Mouse (Mus musculus) left cerebral cortex, postnatal 36 days (tissue): ENCODE data around the gene Stambpl1. TPM values are rescaled to one million over a fixed set of nuclear protein-coding genes. Genes with fewer than 3 reads are reported as not detected.

Source experiments
- DNase-seq, 2 experiments: peaks; one replicate each; pipeline ENCODE4 v3.0.0; 2021 to 2022; ENCODE audit warnings: low spot score in 2 of 2, mixed read lengths in 1 of 2
- intact Hi-C: fragments of 180-260 bp; cut with DNase I; formaldehyde crosslinking; loops from one replicate; pipeline ENCODE4 v1.15.1; 2025
- total RNA-seq, 2 experiments: library from RNA; stranded (reverse); gene quantifications; 2 replicates each; pipeline ENCODE4 v1.2.3; 2021

The Stambpl1 gene
- total RNA-seq, 2 experiments from 2014 or later: 18.0 to 18.4 TPM

DNA sequence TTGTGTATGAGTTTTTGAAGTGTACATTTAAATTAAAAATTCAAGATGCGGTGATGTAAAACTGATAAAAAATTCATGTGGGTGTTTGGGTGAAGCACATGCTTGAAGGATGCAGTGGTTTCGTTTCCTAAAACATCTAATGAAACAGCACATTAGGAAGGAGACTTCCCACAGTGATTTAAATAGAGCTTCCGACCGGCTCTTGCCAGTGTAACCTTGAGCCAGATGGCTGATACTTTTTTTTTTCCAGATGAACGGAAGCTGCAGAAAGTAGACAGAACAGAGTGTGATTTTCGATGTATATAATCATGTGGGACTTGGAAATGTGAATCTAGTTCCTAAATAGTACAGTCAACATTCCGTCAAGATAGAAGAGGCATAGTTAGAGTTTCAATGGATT lies 39.6 kb downstream of the Stambpl1 start:
- DNase-seq: peak in 1 of 2 experiments; percentile 19
- intact Hi-C loops: loop anchor here (5.0 kb wide), 1 partner anchor 39 kb away; the partner anchor contains the start of gene Stambpl1

- DNase-seq: no peak
- intact Hi-C loops: loop anchor here (5.0 kb wide), 1 partner anchor 40 kb away; the partner anchor contains the start of gene Stambpl1
Measured at GRCm38 (mm10) chr19:34232326-34232725, 40.3 kb downstream of the Stambpl1 start.

DNA sequence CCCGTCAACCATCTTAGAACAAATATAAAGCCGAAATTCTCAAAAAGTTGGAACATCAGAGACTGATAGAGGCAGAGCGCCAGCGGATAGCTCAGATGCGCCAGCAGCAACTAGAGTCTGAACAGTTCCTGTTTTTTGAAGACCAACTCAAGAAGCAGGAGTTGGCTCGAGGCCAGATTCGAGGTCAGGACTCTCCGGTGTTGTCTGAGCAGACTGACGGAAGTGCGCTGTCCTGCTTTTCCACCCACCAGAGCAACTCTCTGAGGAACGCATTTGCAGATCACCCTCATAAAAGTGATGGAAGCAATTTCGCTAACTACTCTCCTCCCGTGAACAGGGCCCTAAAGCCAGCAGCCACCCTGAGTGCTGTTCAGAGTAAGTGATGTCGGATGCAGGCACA lies 41.9 kb downstream of the Stambpl1 start:
- intact Hi-C loops: loop anchor here (5.0 kb wide), 1 partner anchor 42 kb away; the partner anchor contains the start of gene Stambpl1
- DNase-seq: peak in 1 of 2 experiments; percentile 50

- no peak for DNase-seq
- intact Hi-C loops: no loop called here
Measured at GRCm38 (mm10) chr19:34236049-34236448, 44.0 kb downstream of the Stambpl1 start.

DNA sequence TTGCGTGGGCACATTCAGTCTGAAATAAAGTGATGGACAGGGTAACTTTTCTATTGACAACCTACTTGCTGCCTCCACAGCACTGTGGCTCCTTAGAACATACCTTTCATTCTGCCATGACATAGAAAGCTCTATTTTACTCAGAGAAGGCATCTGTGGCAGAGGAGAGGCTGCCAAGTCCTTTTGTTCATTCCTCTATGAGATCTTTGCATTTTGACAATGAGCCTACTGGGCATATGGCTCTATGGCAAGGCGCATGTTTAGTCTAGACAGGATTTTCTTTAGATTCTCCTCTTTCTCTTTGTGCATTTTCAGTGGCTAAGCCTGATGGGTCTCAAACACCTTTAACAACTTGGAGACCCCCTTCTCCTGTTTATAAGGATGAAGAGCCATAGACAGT lies 45.7 kb downstream of the Stambpl1 start:
- intact Hi-C loops: no loop called here
- no peak for DNase-seq

- no peak for DNase-seq
- intact Hi-C loops: loop anchor here (5.0 to 10.0 kb wide), 4 partner anchors 47 to 394 kb away; no protein-coding TSS in a partner anchor
Measured at GRCm38 (mm10) chr19:34240273-34241039, 48.4 kb downstream of the Stambpl1 start.

DNA sequence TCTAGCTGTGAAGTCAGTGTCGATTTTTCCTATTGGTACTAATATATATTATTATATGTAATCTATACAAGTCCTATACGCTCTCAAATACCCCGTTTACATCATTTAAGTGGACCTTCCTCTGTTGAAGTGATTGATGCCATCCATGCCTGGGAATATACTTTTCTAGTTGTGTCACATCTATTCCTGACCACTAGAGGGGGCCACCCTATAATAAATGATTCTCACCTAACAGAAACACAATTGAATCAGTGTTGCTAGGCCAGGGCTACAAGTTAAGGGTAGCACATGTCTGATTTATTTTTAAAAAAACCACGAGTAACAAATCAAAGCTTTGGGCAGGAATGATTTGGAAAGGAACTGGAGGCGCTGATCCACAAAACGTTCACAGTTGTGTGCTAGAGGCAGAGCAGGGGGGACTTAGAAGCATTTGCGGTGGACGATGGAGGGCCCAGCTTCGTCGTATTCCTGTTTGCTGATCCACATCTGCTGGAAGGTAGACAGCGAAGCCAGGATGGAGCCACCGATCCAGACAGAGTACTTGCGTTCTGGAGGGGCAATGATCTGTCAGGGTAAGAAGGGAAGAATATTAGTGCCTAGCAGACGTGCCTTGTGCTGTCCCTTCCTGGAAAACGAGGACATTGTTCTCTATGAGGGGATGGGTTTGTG lies 49.4 kb downstream of the Stambpl1 start:
- DNase-seq: no peak

GRCm38 (mm10) chr19:34242925-34243324 lies 50.9 kb downstream of the Stambpl1 start:
- intact Hi-C loops: loop anchor here (5.0 to 10.0 kb wide), 4 partner anchors 44 to 392 kb away; no protein-coding TSS in a partner anchor
- DNase-seq: no peak

More for the DNA sequence above, 49.4 kb downstream of the Stambpl1 start:
- intact Hi-C loops: loop anchor here (5.0 to 10.0 kb wide), 4 partner anchors 46 to 393 kb away; no protein-coding TSS in a partner anchor

- DNase-seq: no peak
- intact Hi-C loops: loop anchor here (5.0 to 10.0 kb wide), 4 partner anchors 43 to 391 kb away; no protein-coding TSS in a partner anchor
Measured at GRCm38 (mm10) chr19:34244056-34244455, 52.0 kb downstream of the Stambpl1 start.

DNA sequence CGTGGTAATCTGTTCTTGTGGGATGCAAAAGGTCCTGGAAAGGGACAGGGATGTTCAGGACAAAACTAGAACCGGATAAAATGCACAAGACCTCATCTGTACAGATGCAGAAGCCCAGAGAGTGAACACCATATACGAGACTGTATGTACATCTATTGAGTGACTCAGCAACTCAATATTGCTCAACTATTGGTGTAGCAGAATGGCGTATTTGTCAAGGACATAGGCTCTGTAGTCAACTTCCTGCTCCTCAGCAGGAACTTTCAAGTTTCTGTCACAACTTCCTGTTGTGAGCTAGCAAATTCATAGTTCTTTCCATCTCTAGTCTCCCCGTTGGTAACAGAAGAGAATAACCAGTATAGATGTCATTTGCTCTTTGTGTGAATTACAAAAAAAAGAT lies 56.5 kb downstream of the Stambpl1 start:
- intact Hi-C loops: loop anchor here (5.0 to 10.0 kb wide), 4 partner anchors 86 to 386 kb away; partner anchors contain the start of gene Ch25h
- DNase-seq: no peak

GRCm38 (mm10) chr19:34250621-34251020 lies 58.6 kb downstream of the Stambpl1 start:
- intact Hi-C loops: no loop called here
- no peak for DNase-seq

- intact Hi-C loops: no loop called here
- no peak for DNase-seq
Measured at GRCm38 (mm10) chr19:34251900-34252299, 59.9 kb downstream of the Stambpl1 start.

DNA sequence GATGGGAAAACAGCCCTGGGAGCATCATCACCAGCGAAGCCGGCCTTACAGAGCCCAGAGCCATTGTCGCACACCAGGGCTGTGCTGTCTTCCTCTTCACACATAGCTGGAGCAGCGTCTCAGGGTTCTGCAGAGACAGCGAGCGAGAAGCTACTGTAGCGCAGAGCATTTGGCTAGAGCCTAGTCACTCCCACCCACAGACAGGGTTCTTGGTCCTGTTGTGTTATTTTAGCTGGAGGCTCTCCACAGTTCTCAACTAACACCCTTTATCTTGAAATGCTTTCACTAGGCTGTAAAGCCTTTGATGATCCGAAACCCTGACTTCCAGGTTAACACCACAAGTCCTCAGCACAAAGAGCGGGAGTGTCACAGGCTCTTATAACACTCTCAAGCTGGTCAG lies 60.4 kb downstream of the Stambpl1 start:
- no peak for DNase-seq
- intact Hi-C loops: no loop called here

DNA sequence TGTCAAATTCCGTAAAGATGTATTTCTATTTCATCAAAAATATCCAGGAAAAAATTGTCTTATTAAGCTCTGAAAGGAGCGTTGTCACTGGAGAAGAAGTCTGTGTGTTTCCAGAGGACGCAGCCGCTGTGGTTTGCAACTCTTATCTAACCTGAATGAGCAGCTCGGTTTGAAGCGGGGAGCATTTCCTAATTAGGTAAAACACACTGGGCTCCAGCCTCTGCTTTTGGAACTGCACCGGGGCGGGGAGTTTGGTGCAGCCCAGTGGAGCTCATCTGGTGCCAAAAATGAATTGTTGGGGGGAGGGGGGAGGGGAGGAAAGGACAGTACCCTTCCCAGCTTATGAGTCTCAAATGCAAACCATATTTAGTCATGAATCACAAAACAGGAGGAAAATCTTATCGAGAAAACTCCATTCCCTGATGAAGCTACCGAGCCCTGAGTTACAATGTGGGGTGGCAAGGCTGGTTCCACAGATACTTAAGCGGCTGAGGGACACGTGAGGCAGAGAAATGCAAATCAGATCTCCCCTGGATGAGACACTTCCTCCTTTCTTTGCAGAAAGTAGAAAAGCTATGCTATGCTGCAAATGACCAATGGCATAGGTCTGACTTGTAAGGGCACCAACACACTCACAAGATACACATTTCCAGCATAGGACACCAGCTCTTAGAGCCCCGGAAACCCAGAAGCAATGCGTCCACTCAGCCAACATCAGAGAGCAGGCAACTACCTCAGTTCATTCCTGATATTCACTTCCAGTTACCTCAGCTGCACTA lies 62.3 kb downstream of the Stambpl1 start:
- no peak for DNase-seq

DNA sequence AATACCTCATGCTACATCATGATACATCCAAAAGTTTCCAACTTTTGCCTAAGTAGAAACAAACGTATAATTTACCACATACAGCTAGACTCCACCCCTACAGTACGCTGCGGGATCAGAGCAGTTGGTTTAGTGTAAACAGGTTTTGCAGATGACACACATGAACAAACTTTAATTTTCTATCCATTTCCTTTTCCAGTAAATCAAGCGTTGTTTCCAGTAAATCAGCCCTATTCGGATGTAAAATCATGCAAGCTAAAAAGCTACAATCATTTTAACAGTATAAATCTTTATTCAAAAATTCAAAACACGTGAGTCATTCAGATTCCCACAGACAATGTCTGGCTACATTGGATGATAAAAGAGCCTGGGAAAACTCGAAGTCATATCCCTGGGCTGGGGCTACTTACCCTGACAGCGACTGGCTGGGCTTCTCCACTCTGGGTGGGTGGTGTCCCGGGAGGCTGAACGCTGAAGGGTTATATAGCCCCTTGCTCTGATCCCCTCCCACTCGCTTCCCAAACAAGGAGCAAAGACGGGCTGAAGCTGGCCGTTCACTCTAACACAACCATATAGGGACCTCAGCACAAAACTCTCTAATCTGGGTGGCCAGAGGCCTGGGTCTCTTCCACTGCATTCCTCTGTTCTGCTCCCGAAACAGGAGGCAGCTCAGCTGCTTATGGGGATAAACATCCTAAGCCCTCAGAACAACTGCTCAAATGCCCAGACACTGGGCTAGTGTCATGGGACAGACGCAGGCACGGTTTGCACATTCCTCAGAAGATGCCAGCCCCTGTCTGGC lies 63.1 kb downstream of the Stambpl1 start, which contains the start of gene Acta2:
Gene Acta2 (minus strand): TSS at position 711 of the 802 bp plus-strand sequence.
- intact Hi-C loops: no loop called here

More for the DNA sequence above, 62.3 kb downstream of the Stambpl1 start:
- intact Hi-C loops: no loop called here

DNA sequence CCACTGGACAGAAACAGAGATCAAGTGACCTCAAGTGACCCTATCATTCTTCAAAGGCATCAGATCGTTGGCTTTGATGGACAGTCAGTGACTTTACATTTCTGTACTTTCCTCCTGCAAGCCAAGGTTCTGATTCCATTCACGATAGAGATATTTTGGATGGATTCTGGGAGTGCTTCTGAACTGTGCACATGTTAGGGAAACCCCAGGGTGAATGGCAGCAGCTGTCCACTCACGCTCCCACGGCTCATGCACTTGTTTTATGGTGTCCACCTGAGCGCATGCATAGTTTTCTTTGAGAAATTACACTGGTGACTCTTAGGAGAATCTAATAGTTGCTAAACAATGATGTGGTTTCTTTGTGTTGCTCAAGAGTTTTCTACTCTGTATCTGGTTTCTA lies 64.1 kb downstream of the Stambpl1 start:
- DNase-seq: no peak
- intact Hi-C loops: no loop called here

More for the DNA sequence above, 63.1 kb downstream of the Stambpl1 start, which contains the start of gene Acta2:
- DNase-seq: no peak

DNA sequence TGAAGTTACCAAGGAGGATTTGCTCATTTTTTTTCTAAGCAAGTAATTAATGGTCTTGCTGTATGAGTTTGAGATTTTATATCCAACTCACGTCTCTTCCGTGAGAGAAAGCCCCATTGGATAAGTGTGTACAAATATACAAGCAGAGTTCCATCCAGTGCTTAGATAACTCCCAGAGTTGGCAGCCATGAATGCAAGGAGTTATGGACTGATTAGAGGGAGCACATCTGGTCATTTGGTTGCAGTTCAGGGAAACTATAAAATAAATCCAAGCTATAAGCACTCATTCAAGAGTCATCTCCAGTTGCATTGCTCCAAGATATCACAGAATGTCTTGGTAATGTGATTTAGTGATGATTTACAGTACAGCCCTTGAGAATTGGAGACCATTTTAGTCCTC lies 64.9 kb downstream of the Stambpl1 start:
- no peak for DNase-seq
- intact Hi-C loops: no loop called here

GRCm38 (mm10) chr19:34262273-34262974 lies 70.4 kb downstream of the Stambpl1 start:
- no peak for DNase-seq
- intact Hi-C loops: no loop called here
